Mouse (Mus musculus) ES-Bruce4 (cell line): ENCODE measurements around the gene Sprr2j-ps. TPM values are rescaled to one million over a fixed set of nuclear protein-coding genes. Genes with fewer than 3 reads are reported as not detected.

Experiments
- H3K27ac ChIP-seq: 2 replicates; pipeline ENCODE4 v1.5.1; 2012; ENCODE audit warnings: low read length, inconsistent platforms; ENCODE audit not compliant: insufficient read depth
- H3K27me3 ChIP-seq: 2 replicates; pipeline ENCODE4 v1.6.1; 2012; ENCODE audit warnings: mild to moderate bottlenecking, low read length, inconsistent platforms; ENCODE audit not compliant: control insufficient read depth, poor library complexity, insufficient read depth, severe bottlenecking
- H3K36me3 ChIP-seq: 2 replicates; pipeline ENCODE4 v1.6.1; 2012; ENCODE audit warnings: inconsistent platforms, mild to moderate bottlenecking, low read length, moderate library complexity; ENCODE audit not compliant: control insufficient read depth, poor library complexity, insufficient read depth, severe bottlenecking
- H3K4me1 ChIP-seq: one replicate; pipeline ENCODE4 v1.8.1; 2011; ENCODE audit warnings: low read length; ENCODE audit not compliant: control insufficient read depth, insufficient read depth
- H3K4me3 ChIP-seq: 2 replicates; pipeline ENCODE4 v1.5.1; 2011; ENCODE audit warnings: low read depth, mild to moderate bottlenecking, low read length
- H3K9ac ChIP-seq: 2 replicates; pipeline ENCODE4 v1.6.1; 2012; ENCODE audit warnings: low read depth, mild to moderate bottlenecking, inconsistent platforms; ENCODE audit not compliant: poor library complexity, severe bottlenecking
- H3K9me3 ChIP-seq: replicated peaks from 2 replicates; pipeline ENCODE4 v1.6.1; 2012; ENCODE audit warnings: mild to moderate bottlenecking, low read length, inconsistent platforms; ENCODE audit not compliant: control insufficient read depth, poor library complexity, insufficient read depth, severe bottlenecking
- CTCF ChIP-seq: IDR thresholded peaks from one replicate; pipeline ENCODE4 v1.8.1; 2011; ENCODE audit warnings: low read depth, low read length
- EP300 ChIP-seq: IDR thresholded peaks from 2 replicates; pipeline ENCODE4 v1.6.1; 2011; ENCODE audit warnings: low read depth, low read length; ENCODE audit not compliant: insufficient read depth
- POLR2A ChIP-seq: IDR thresholded peaks from one replicate; pipeline ENCODE4 v1.8.1; 2011; ENCODE audit warnings: low read length; ENCODE audit not compliant: insufficient read depth
- polyA plus RNA-seq: library from polyadenylated mRNA; stranded (reverse); fragments of >200 nt; gene quantifications from 2 replicates; pipeline ENCODE4 v1.2.4, GENCODE M21; 2011; ENCODE audit warnings: low read depth; ENCODE audit not compliant: missing spikeins, insufficient read depth, insufficient read length

Sprr2j-ps gene
- polyA plus RNA-seq, 1 experiment = not detected

DNA sequence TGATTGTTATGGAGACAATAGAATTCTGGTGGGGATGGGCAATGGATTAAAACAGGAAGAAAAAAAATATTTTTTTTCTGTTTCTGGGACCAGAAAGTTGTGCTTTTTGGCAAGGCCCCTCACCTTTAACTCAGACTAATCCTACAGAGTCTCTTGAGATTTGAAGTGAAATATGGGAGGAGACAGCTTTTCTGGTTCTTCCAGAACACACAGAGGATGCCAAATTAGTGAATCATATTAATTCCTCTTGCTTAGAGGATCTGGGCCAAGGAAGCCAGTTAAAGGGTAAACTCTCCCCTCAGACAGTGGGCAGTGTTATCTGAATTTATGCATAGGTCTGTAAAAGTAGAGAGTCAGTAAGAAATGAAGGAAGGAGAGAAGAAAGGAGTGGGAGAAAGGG lies 49.5 kb downstream of the Sprr2j-ps start:
- no peak overlapping the region for H3K9ac ChIP-seq
- H3K4me3 ChIP-seq = no peak overlapping the region
- no peaks in the 10 kb centered on the region for H3K9me3 ChIP-seq
- no peaks in the 10 kb centered on the region for H3K36me3 ChIP-seq
- no peaks in the 10 kb centered on the region for H3K27me3 ChIP-seq
- H3K4me1 ChIP-seq = no peaks in the 10 kb centered on the region
- TF ChIP-seq CTCF (no peak), EP300 (no peak), POLR2A (no peak)
- H3K27ac ChIP-seq = no peak overlapping the region

Other genes with a start within 250 kb of the Sprr2j-ps start
- gene Sprr2a1, start 202.3 kb upstream of the Sprr2j-ps start, polyA plus RNA-seq = 1.4 and 1.7 TPM in 2 replicates
- gene Sprr2a2, start 202.2 kb upstream of the Sprr2j-ps start, polyA plus RNA-seq = 133 and 151 TPM in 2 replicates
- gene Sprr2a3, start 132.7 kb upstream of the Sprr2j-ps start, polyA plus RNA-seq = 36.5 and 39.1 TPM in 2 replicates
- not detected in 2 replicates for gene Sprr2b, start 101.5 kb upstream of the Sprr2j-ps start, polyA plus RNA-seq
- not detected in 2 replicates for gene Sprr2d, start 78.9 kb upstream of the Sprr2j-ps start, polyA plus RNA-seq
- not detected in 2 replicates for gene Sprr2e, start 65.9 kb upstream of the Sprr2j-ps start, polyA plus RNA-seq
- not detected in 2 replicates for gene Sprr2f, start 52.9 kb upstream of the Sprr2j-ps start, polyA plus RNA-seq
- gene Sprr2h, start 32.4 kb upstream of the Sprr2j-ps start, polyA plus RNA-seq = not detected in 2 replicates
- not detected in 2 replicates for gene Sprr2i, start 10.1 kb upstream of the Sprr2j-ps start, polyA plus RNA-seq
- gene Gm9774, start 11.3 kb downstream of the Sprr2j-ps start, polyA plus RNA-seq = 41.5 and 42.0 TPM in 2 replicates
- gene Sprr2k, start 14.5 kb downstream of the Sprr2j-ps start, polyA plus RNA-seq = not detected in 2 replicates
- not detected in 2 replicates for gene Sprr1b, start 20.7 kb downstream of the Sprr2j-ps start, polyA plus RNA-seq
- gene Sprr3, start 40.6 kb downstream of the Sprr2j-ps start, polyA plus RNA-seq = not detected in 2 replicates
- gene Sprr1a, start 67.8 kb downstream of the Sprr2j-ps start, polyA plus RNA-seq = 1.5 TPM in 1 of 2 replicates, not detected in the other
- gene Sprr4, start 82.4 kb downstream of the Sprr2j-ps start, polyA plus RNA-seq = not detected in 2 replicates
- gene 2310046K23Rik, start 116.4 kb downstream of the Sprr2j-ps start, polyA plus RNA-seq = not detected in 2 replicates
- gene Ivl, start 155.7 kb downstream of the Sprr2j-ps start, polyA plus RNA-seq = not detected in 2 replicates
- gene Smcp, start 170.9 kb downstream of the Sprr2j-ps start, polyA plus RNA-seq = not detected in 2 replicates
- gene 2210017I01Rik, start 189.4 kb downstream of the Sprr2j-ps start, polyA plus RNA-seq = not detected in 2 replicates
- gene Lce6a, start 203.6 kb downstream of the Sprr2j-ps start, polyA plus RNA-seq = not detected in 2 replicates
- not detected in 2 replicates for gene Lce1a1, start 230.2 kb downstream of the Sprr2j-ps start, polyA plus RNA-seq
- not detected in 2 replicates for gene Lce1b, start 238.8 kb downstream of the Sprr2j-ps start, polyA plus RNA-seq